Mouse (Mus musculus) right cerebral cortex, adult 2 months (tissue): ENCODE data around the gene 2810004N23Rik.
"Not testable (repeated sequence)": the region's sequence is repeated elsewhere in the genome, so short reads cannot be mapped to it uniquely, and the experiment has no call there.

Experiments
- DNase-seq, 2 experiments: peaks; one replicate each; pipeline ENCODE4 v3.0.0; 2021 to 2022; ENCODE audit warnings: low spot score in 2 of 2

The 2810004N23Rik gene

DNA sequence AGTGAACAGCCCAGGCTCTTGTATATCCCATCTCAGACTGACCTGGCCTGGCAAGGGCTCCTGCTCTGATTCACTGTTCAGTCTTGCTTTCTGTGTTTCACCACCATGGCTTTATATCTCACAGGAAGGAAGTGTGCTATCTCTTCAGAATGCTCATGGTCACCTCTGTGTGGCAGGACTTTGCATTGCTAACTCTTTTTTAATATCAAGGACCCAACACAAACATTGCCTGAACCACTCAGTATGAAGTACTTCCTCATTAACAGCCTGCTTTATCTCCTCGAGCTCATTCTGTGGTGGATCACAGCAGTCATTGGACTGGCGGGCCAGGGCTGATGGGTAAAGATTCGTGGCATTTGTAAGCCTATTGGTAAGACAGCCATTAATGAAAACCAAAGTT is 3.7 kb upstream of the 2810004N23Rik start:
- DNase-seq = no peak

DNA sequence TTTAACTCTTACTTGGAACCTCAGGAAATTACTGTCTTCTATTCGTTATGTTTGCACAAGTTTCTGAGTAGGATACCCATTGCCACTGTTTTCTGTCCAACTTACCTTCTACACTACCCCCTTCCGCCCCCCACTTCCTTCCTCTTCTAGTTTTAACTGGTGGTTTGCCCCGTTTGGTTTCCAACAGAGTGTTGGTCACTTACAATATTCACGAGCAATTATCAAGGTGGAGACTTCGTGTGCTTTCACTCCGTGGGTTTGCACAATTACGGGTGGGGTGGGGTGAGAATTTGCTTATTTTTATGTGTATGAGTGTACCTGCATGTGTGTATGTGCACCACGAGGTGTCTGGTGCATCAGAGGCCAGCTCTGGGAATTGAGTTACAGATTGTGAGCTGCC is 809 bp upstream of the 2810004N23Rik start:
- no peak for DNase-seq

DNA sequence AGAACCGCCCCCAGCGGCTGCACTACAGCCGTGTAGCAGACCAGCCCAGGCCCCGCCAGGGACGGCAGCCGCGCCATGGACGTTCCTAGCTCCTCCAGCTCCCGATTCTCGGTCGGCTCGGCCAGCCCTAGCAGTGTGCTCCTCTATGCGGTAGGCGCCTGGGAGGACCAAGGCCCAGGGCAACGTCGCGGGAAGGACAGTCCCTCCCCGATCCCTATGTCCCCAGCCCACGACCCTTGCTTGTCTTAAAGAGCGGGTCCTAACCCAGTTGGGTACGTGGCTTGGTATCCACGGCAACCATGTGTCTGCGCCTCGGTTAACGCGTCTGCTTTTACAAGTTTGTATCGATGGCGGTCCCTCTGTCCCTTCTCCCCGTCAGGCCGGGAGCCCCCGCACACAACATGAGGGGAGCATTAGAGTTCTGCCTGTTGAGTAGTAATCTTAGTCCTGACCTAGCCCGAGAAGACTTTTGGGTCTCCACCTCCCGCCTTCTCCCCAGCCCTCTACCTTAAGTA is 300 bp upstream of the 2810004N23Rik start:
- no peak for DNase-seq

DNA sequence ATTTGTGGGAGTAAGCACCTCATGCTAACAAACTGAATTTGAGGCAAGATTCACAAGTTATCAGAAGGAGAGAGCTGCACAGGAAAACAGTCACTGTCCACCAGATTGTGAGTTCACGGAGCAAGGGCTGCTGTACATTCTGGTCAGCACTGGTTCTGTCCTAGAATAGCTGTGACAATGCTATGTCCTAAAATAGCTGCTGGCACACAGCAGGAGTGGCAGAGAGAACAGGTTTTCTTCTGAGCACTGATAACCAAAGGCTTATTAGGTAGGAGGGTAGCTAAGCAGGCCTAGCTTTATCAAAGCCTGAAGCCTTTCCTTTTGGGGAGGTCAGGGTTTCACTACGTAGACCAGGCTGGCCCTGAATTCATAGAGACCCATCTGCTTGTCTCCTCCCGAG is 2.7 kb downstream of the 2810004N23Rik start:
- no peak for DNase-seq

DNA sequence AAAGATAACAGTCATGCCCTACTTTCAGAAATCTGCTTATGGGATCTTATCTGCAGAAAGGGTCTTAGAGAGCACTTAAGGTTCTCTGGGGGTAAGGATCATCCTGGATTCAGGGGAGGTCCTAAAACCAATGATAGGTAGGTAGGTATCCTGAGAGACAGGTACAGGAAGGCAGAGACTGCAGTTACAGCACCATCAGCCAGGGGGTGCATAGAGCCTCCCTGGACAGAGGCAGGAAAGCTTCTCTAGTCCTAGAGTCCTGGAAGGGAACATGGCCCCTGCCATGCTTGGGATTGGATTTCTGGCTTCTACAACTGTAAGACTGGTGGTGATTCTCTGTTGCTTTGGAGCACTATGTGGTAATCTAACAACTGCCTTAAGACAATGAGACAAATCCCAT is 3.5 kb downstream of the 2810004N23Rik start:
- DNase-seq = no peak

DNA sequence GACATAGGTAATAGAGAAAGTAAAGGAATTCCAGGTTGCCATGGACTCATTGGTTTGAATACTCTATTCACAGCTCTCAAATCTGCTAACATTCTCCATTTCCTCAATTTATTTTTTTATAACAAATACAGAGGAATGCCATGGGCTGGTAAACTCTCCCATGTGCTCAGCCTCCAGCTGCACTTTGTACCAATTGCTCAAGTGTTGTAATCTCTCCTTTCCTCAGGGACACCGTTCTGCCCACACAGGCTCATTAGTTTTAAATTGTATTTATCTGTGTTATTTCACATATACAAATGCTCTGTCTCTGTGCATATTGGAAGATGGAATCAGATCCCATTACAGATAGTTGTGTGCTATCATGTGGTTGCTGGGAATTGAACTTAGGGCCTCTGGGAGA is 9.4 kb downstream of the 2810004N23Rik start:
- no peak for DNase-seq

DNA sequence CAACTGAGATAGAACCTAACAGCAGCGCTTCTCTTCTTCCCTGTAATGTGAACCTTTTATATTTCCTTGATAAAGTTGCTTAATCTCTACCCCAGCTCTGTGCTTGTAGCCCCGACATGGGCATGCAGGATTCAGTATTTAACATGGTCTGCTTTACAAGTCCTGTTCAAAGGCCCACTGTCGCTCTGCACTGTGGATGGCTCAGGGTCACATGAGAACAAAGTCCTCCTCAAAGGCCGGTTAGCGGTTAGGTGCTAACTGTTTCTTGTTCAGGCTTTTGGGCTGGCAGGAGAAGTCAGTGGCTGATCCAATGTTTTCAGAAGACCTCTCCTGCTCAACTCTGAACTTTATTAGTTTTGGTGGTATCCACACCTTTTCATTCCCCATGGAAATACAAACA is 17.3 kb downstream of the 2810004N23Rik start:
- DNase-seq = no peak

DNA sequence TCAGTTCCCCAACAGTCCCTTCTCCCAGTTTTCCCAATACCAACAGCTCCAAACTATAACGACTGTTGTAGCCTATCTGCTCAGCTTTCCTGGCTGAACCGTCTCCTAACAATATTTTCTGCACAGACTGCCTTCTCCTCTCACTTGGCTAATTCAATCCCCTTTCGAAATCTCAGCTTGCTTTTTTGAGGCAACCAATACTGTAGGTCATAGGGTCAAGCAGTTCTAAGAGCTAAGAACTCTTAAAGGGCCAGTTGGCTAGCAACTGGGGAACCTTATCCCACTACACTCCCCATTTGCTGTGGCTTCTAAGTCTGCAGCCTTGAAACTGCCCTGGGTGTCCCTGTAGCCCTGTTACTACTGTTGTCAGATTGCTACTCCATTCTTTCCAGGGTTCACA is 17.8 kb downstream of the 2810004N23Rik start:
- DNase-seq = no peak

DNA sequence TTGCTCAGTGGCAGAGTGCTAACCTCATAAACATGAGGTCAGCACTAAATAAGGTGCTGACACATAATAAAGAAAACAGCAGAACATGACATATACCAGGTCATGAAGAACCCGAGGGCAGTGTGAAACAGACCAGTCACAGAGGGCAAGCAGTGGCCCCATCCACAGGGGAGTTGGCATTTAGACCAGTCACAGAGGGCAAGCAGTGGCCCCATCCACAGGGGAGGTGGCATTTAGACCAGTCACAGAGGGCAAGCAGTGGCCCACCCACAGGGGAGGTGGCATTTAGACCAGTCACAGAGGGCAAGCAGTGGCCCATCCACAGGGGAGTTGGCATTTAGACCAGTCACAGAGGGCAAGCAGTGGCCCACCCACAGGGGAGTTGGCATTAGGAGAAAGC is 20.0 kb downstream of the 2810004N23Rik start:
- not testable (repeated sequence) for DNase-seq

DNA sequence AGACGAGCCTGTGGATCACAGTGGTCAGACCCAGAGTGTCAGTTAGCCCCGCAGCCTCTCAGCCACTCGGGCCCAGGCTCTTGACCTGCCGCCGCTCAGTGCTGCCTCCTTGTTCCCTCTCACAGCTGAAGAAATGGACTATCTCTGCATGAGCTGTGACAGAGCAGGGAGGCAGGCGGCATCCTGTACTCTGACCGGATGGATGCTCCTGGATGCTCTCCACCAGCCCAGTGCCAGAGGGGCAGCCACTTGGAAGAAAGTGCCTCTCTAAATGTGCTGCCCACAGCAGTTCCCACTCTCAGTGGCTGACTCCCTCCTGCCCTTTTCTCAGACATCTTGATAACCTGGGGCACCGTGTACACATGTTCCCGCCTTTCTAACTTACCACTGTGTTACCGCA is 21.1 kb downstream of the 2810004N23Rik start:
- no peak for DNase-seq

DNA sequence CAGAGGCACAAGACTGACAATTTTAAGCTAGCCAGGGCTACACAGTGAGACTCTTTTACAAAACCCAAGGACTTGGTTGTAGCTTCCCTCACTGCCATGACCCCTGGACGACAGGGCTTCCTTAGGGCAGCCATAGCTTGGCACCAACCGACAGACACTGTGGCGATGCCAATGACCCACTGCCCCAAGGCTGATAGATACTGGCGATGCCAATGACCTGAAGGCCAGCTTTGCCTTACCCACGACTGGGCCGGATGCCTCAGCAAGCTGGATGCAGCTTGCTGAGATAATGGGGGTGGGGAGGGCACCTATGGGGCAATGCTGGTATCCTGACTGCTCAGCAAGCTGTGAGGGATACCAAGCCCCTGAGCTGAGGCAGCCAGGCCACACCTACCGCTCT is 22.0 kb downstream of the 2810004N23Rik start:
- DNase-seq = no peak

DNA sequence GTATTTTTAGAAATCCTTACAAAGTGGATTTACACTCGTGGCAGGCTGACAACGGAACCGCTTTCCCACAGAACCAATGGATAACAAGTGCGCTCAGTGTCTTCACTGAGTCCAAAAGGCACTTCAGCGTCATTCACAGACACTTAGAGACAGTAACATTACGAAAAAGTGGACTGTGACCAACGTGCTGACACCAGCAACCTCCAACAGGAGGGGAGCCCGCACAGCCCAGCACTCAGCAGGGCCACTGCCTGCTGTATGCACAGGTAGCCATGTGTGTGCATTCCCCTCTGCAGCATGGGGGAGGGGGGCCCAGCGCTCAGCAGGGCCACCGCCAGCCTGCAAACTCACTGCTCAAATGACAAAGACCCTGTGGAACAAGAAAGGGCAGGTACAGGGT is 23.5 kb downstream of the 2810004N23Rik start:
- no peak for DNase-seq

DNA sequence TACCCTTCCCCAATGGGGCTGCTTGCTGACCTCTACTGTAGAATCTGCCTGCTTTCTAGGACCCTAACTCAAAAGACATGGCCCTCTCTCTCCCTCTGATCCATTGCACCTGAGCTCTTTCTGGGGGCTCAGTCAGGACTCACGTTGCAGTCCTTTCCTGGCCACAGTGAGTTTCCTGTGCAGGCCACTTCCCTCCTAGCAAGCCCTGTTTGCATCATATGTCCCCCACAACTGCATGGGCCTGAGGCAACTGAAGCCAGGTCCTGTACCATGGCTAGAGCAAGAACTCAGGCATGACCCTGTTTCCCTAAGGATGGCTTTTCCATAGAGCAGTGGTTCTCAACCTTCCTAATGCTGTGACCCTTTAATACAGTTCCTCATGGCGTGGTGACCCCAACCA is 25.0 kb downstream of the 2810004N23Rik start:
- no peak for DNase-seq

DNA sequence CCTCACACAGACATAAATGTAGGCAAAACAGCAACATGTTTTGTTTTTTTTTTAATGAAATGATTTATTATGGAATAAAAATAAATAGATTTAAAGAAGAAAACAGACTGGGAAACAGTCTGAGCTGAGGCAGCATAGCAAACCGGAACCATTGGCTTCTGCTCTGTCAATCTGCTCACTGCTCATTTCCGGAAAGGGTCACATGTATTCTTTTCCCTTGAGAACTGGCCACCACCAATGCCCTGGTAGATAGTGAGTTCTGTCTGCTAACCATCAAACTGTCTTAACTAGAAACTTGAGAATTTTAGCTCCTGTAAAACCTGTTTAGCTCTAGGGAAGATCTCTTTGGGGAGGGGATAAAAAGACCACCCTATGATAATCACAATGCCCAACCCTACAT is 26.0 kb downstream of the 2810004N23Rik start:
- no peak for DNase-seq

DNA sequence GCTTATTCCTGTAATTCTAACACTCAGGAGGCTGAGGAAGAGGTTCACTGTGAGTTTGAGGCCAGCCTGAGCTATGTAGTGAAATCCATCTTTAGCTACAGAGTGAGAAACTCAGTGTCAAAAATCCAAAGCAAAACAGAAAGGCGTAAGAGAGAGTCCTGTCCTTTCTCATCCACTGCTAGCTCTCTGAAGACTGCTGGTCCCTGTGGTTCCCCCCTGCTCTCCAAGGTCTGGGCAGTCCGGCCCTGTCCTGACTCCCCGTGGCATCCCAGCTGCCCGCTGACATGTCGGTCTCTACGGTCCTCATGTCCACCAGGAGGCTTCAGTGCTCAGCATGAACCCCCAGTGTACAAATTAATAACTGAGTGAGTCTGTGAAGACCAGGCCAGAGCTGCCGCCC is 26.6 kb downstream of the 2810004N23Rik start:
- DNase-seq = no peak

DNA sequence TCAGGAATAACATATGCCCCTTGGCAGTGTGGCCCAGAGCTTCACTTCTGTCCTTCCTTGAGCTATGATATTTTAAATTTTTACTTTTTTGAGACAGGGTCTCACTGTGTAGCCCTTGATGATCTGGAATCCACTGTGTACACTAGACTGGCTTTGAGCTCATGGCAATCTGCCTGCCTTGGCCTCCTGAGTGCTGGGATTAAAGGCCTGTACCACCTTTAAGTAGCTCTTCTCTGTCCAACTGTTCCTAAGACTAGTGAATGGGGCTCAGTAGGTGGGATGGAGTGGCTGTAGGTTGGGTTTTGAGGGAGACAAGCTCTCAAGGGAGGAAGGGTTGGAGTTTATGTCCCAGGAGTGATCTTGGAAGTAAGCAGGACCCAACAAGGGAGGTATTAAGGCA is 27.1 kb downstream of the 2810004N23Rik start:
- DNase-seq = no peak

DNA sequence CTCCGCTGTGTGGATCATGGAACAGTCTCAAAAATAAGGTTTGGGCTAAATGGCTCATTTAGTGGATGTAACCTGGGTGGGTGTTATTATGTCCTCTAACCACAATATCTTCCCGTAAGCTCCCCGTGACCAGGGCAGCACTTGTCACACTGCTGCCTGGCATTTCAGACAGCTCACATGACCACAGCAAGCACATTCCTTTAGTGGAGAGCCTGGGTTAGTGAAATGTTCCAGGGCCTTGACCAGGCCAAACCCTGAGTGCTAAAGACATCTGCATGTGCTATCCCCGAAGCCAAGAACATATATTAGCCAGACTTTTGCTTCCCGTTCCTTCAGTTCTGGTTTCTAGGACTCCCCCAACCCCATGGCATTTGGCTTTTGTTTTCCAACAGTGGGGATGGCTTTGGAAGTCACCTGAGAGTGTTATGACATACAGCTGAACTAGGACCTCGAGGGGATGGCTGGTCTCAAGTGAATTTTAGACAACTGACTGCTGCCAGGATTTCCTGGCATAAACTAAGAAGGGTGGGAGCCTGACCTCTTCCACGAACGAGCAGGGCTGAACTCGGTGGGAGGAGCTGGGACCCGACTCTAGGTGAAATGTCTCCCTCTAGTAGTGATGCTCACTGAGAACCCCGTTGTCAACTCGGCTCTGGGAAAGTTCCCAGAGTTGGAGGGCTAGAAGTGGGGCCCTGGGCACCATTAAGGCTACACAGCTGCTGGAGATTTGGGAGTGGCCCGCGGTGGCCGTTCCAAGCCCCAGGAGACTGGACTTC is 29.3 kb downstream of the 2810004N23Rik start:
- DNase-seq = no peak

DNA sequence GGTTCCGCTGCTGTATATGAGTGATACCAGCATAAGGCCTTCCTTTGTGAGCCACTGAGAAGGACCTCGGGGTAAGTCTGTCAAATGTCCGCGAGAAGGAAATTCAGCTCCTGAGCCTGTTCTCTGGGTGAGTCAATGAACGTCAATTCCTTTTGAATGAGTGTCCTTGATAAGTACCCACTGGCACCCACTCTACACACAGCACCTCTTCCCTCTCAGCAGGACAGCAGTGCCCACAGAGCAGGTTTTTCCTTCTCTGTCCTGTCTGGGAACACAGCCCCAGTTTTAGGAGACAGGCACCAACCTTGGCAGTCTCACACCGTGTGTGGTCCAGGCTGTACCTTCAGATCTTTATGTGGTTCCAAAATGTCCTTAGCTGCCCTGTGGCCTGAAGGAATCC is 31.0 kb downstream of the 2810004N23Rik start:
- no peak for DNase-seq

DNA sequence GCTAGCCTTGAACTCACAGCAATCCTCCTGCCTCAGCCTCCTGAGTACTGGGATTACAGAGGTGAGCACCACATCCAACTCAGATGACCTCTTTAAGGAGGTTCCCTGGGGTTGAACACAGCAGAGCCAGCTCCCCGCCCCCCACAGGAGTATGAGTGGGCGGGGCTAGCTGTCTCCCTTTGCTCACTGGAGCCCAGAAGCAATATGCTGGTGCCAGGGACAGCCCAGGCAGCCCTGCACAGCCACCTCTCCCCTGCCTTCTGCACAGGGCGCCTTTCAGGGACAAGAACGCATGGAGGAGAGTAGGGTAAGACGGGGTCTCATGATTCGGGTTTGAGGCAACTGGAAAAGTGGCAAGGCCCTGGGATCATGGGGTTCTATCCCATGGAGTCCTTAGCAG is 31.4 kb downstream of the 2810004N23Rik start:
- no peak for DNase-seq

DNA sequence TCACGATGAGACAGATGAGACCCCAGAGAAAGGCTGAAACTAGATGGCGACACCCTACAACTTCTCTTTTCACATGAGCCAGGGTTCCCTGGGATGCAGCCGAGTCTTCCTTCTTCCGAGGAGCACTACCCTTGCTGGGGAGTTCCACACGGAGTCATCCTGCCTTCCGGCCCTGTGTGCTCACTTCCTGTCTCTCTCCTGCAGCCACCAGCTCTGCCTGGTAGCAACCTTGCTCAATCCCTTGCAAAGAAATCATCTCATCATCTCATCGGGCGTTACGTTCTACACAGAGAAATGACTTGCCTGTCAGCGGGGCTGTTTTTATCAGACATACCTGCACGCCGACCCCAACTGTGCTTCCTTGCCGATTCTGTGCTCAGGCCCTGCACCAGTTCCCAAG is 32.9 kb downstream of the 2810004N23Rik start:
- no peak for DNase-seq

DNA sequence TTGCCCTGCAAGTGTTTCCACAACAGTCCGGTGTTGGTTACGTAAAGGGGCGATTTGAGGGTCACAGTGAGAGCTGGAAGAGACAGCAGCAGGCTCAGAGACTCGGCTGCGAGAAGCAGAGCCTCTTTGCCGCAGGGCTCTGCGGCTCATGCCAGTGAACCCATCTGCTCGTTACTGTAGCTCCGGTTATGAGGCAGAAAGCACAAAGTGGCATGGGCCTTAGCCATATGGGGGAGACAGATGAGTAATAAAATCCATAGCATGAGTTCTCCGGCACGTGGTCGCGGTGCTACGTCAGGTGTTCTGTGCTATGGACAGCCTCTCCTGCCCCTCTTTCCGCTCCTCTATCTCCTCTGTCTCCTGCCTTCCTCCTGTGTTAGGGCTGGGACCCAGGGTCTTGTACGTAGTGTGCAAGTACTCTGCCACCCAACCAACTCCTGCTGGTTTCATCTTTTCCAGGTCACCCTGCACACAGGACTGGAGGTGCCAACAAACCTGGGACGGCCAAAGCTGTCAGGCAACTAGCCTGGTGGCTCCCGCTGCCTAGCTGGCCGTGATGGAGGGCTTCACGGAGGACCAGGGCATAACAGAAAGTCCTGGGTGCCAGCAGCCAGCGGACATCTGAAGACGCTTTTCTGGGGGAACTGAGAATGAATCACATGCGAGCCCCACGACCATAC is 34.2 kb downstream of the 2810004N23Rik start:
- DNase-seq = peak; percentile 36 to 40

DNA sequence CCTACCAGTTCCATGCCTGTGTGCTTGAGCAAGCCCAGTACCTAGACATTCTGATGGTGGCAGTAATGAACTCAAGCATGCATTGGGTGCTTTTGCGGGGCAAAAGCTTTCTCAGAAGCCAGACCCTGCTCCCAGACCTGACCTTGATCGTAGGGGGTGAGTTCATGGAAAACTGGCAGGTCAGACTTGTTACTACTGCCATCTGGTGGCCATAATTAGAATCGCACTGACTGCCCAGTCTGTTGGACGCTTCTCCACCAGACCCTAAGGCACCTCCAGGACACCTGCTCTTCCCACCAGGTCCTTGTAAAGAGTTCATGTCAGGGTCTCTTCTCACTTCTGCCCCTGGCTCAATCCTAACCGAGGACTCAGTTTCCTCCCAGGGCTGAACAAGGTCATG is 35.5 kb downstream of the 2810004N23Rik start:
- DNase-seq = peak; percentile 57 to 58

DNA sequence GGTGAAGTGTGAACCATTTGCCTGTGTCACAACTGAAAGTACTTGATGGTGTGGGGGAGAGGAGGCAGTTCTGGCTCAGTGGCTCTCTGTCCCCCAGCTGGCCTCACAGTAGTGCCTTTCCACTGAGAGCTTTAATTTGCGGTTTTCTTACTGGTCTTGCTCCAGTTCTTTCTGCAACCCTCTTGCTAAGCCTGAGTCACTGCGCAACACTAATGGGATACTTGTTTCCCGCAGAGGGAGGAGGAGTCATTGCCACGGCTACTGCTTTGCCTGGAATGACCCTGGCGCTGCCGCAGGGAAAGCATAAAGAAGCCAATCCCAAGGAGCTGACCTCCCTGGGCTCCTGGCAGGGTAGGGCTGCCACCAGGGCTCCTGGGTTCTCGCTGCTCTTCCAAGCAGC is 36.3 kb downstream of the 2810004N23Rik start:
- DNase-seq = no peak
